Mouse (Mus musculus): Measurements from ENCODE around the gene Abca4. TPM values are rescaled to one million over a fixed set of nuclear protein-coding genes. Genes with fewer than 3 reads are reported as not detected.

Gene Abca4
- total RNA-seq (2023) = under 1 TPM; 0.15 to 1.00 TPM

GRCm38 (mm10) chr3:122043799-122044547, at the start of gene Abca4:
TSS of gene Abca4 (plus strand) at chr3:122044443.

Other genes with a start within 250 kb of the Abca4 start
- 10 to 100 TPM; 14.2 to 16.5 TPM for gene Abcd3, start 229.1 kb upstream of the Abca4 start, total RNA-seq (2023)
- 1 to 10 TPM; 4.4 to 5.2 TPM for gene Arhgap29, start 91.9 kb upstream of the Abca4 start, total RNA-seq (2023)
- gene Gclm, start 201.1 kb downstream of the Abca4 start, total RNA-seq (2023) = 10 to 100 TPM; 27.7 to 47.0 TPM
- gene Dnttip2, start 229.9 kb downstream of the Abca4 start, total RNA-seq (2023) = 10 to 100 TPM; 59.0 to 60.1 TPM
- gene Bcar3, start 249.7 kb downstream of the Abca4 start, total RNA-seq (2023) = under 1 TPM; 0.85 to 0.97 TPM